Mouse (Mus musculus): ENCODE results near the gene Cd27. TPM values are rescaled to one million over a fixed set of nuclear protein-coding genes. Genes with fewer than 3 reads are reported as not detected.

Cd27 gene
- total and polyA plus RNA-seq, 3 experiments = 0.46 TPM; not detected in 2

GRCm38 (mm10) chr6:125252711-125253110 lies 15.9 kb upstream of the Cd27 start:
- Histone ChIP-seq H3K27ac (ENCODE audit: control insufficient read depth, low read depth, low read length) (no peak overlapping the region), H3K4me3 (ENCODE audit: control insufficient read depth in 1 of 2, insufficient read depth in 1 of 2, low read depth in 2 of 2, low read length in 2 of 2) (no peak overlapping the region)

GRCm38 (mm10) chr6:125252285-125252684 lies 15.5 kb upstream of the Cd27 start:
- Histone ChIP-seq H3K4me1 (ENCODE audit: control insufficient read depth in 1 of 2, insufficient read depth in 2 of 2, low read length in 2 of 2) (peaks cover 19 to 22% of the 10 kb centered on the region in 2 experiments; a peak in 3 of 4 replicates), H3K27me3 (ENCODE audit: control insufficient read depth in 1 of 2, insufficient read depth in 2 of 2, low read length in 2 of 2) (no peaks in the 10 kb centered on the region), H3K9ac (ENCODE audit: control insufficient read depth, low read depth, low read length, poor library complexity, severe bottlenecking) (no peak overlapping the region), H3K36me3 (ENCODE audit: control insufficient read depth in 1 of 2, insufficient read depth in 2 of 2, low read length in 2 of 2) (peaks cover 0 to 23% of the 10 kb centered on the region in 2 experiments; a peak in 2 of 4 replicates), H3K27ac (ENCODE audit: control insufficient read depth, low read depth, low read length) (no peak overlapping the region), H3K79me2 (ENCODE audit: control insufficient read depth, insufficient read depth, low read length, poor library complexity) (no peaks in the 10 kb centered on the region), H3K4me3 (ENCODE audit: control insufficient read depth in 1 of 2, insufficient read depth in 1 of 2, low read depth in 2 of 2, low read length in 2 of 2) (no peak overlapping the region), H3K9me3 (replicated peaks; ENCODE audit: insufficient read depth, low read length) (no peaks in the 10 kb centered on the region)
- TF ChIP-seq GABPA (IDR thresholded peaks at IDR 0.05; ENCODE audit: low read depth, low read length) (no peak), MAZ (IDR thresholded peaks at IDR 0.05; ENCODE audit: low read depth, low read length) (no peak), ZNF384 (IDR thresholded peaks at IDR 0.05; ENCODE audit: low read depth, low read length) (no peak)
- DNase-seq (ENCODE audit: low read depth, low spot score) = no peak

More at GRCm38 (mm10) chr6:125252711-125253110, 15.9 kb upstream of the Cd27 start:
- Histone ChIP-seq H3K9me3 (replicated peaks; ENCODE audit: insufficient read depth, low read length) (no peaks in the 10 kb centered on the region), H3K36me3 (ENCODE audit: control insufficient read depth in 1 of 2, insufficient read depth in 2 of 2, low read length in 2 of 2) (peaks cover 0 to 26% of the 10 kb centered on the region in 2 experiments; a peak in 2 of 4 replicates), H3K79me2 (ENCODE audit: control insufficient read depth, insufficient read depth, low read length, poor library complexity) (no peaks in the 10 kb centered on the region), H3K9ac (ENCODE audit: control insufficient read depth, low read depth, low read length, poor library complexity, severe bottlenecking) (no peak overlapping the region), H3K4me1 (ENCODE audit: control insufficient read depth in 1 of 2, insufficient read depth in 2 of 2, low read length in 2 of 2) (peaks cover 21 to 25% of the 10 kb centered on the region in 2 experiments; a peak in 3 of 4 replicates), H3K27me3 (ENCODE audit: control insufficient read depth in 1 of 2, insufficient read depth in 2 of 2, low read length in 2 of 2) (no peaks in the 10 kb centered on the region)
- TF ChIP-seq NELFE (IDR thresholded peaks at IDR 0.05; ENCODE audit: low read depth, low read length) = no peak
- no peak for TF ChIP-seq USF1 (IDR thresholded peaks at IDR 0.05; ENCODE audit: low read depth, low read length)
- no peak for TF ChIP-seq UBTF (IDR thresholded peaks at IDR 0.05; ENCODE audit: borderline replicate concordance, insufficient read depth, low read depth, low read length)
- TF ChIP-seq CHD2 (IDR thresholded peaks at IDR 0.05; ENCODE audit: low read length) = no peak
- TF ChIP-seq CHD1 (IDR thresholded peaks at IDR 0.05; ENCODE audit: low read depth, low read length) = no peak
- TF ChIP-seq JUND (IDR thresholded peaks at IDR 0.05; ENCODE audit: low read depth, low read length) = no peak
- TF ChIP-seq RCOR1 (IDR thresholded peaks at IDR 0.05; ENCODE audit: low read depth, low read length) = no peak
- no peak for TF ChIP-seq ELF1 (IDR thresholded peaks at IDR 0.05; ENCODE audit: low read depth, low read length)
- TF ChIP-seq EP300 (IDR thresholded peaks at IDR 0.05; ENCODE audit: low read depth in 1 of 2, low read length in 2 of 2) = no peak
- no peak for TF ChIP-seq TCF12 (IDR thresholded peaks at IDR 0.05; ENCODE audit: low read depth, low read length)
- TF ChIP-seq E2F4 (IDR thresholded peaks at IDR 0.05; ENCODE audit: borderline replicate concordance, low read depth, low read length) = no peak
- TF ChIP-seq MAFK (IDR thresholded peaks at IDR 0.05; ENCODE audit: borderline replicate concordance, low read depth, low read length) = no peak
- TF ChIP-seq ZC3H11A (IDR thresholded peaks at IDR 0.05; ENCODE audit: low read depth, low read length) = no peak
- TF ChIP-seq MYC (IDR thresholded peaks at IDR 0.05; ENCODE audit: low read depth, low read length) = no peak
- no peak for TF ChIP-seq RAD21 (IDR thresholded peaks at IDR 0.05; ENCODE audit: low read depth, low read length)
- no peak for TF ChIP-seq MAX (IDR thresholded peaks at IDR 0.05; ENCODE audit: low read length)
- TF ChIP-seq HCFC1 (IDR thresholded peaks at IDR 0.05; ENCODE audit: low read depth, low read length) = no peak
- TF ChIP-seq MYB (IDR thresholded peaks at IDR 0.05; ENCODE audit: low read depth, low read length) = no peak
- TF ChIP-seq CTCF (IDR thresholded peaks at IDR 0.05 in 2 of 3, conservative IDR thresholded peaks at IDR 0.05 in 1 of 3; ENCODE audit: control insufficient read depth in 1 of 3, insufficient read depth in 1 of 3, low read depth in 2 of 3, low read length in 3 of 3, poor library complexity in 1 of 3, severe bottlenecking in 1 of 3) = no peak
- no peak for TF ChIP-seq NRF1 (IDR thresholded peaks at IDR 0.05; ENCODE audit: insufficient read depth, low read depth, low read length, poor library complexity, severe bottlenecking)
- DNase-seq (ENCODE audit: low read depth, low spot score) = no peak

All from MEL (cell line).